Mouse (Mus musculus) heart, adult 2 months (tissue): ENCODE measurements around the gene Rab6b. TPM values are rescaled to one million over a fixed set of nuclear protein-coding genes. Genes with fewer than 3 reads are reported as not detected.

Source experiments
- DNase-seq, 2 experiments: peaks; one replicate each; pipeline ENCODE4 v3.0.0; 2021
- H3K27ac ChIP-seq: fragments of 200-600 bp; 2 replicates; pipeline ENCODE4 v1.8.1; 2022
- H3K27me3 ChIP-seq: fragments of 200-500 bp; 2 replicates; pipeline ENCODE4 v1.6.1; 2012; ENCODE audit warnings: mild to moderate bottlenecking, low read length, inconsistent platforms, mixed read lengths; ENCODE audit not compliant: control insufficient read depth, insufficient read depth
- H3K36me3 ChIP-seq: fragments of 200-500 bp; 2 replicates; pipeline ENCODE4 v1.6.1; 2012; ENCODE audit warnings: low read length, inconsistent platforms; ENCODE audit not compliant: control insufficient read depth, insufficient read depth
- H3K4me1 ChIP-seq: fragments of 200-500 bp; 2 replicates; pipeline ENCODE4 v1.6.1; 2011; ENCODE audit warnings: low read length; ENCODE audit not compliant: control insufficient read depth, insufficient read depth
- H3K4me3 ChIP-seq: fragments of 200-600 bp; 2 replicates; pipeline ENCODE4 v1.8.1; 2022
- H3K79me2 ChIP-seq: fragments of 200-500 bp; replicated peaks from 2 replicates; pipeline ENCODE4 v1.6.1; 2012; ENCODE audit warnings: mild to moderate bottlenecking, inconsistent platforms, low read length, moderate library complexity, mixed read lengths; ENCODE audit not compliant: control insufficient read depth, insufficient read depth
- H3K9ac ChIP-seq: fragments of 200-500 bp; 2 replicates; pipeline ENCODE4 v1.6.1; 2012; ENCODE audit warnings: low read depth, mild to moderate bottlenecking, control low read depth, inconsistent platforms, low read length, mixed read lengths
- CTCF ChIP-seq: fragments of 200-600 bp; IDR thresholded peaks from 2 replicates; pipeline ENCODE4 v1.8.1; 2022; ENCODE audit warnings: antibody characterized with exemption, mild to moderate bottlenecking, moderate library complexity
- EP300 ChIP-seq: fragments of 200-500 bp; IDR thresholded peaks from 2 replicates; pipeline ENCODE4 v1.6.1; 2011; ENCODE audit warnings: low read depth, low read length, control low read depth; ENCODE audit not compliant: insufficient read depth
- POLR2A ChIP-seq: fragments of 200-500 bp; IDR thresholded peaks from 2 replicates; pipeline ENCODE4 v1.6.1; 2011; ENCODE audit warnings: mild to moderate bottlenecking, low read depth, low read length, control low read depth; ENCODE audit not compliant: insufficient read depth
- WGBS: fragments of 180-500 bp; shearing (Covaris S2); methylation state at CpG from one replicate; pipeline ENCODE4 v1.1.7; 2018; 5-methylcytosine and 5-hydroxymethylcytosine counted together
- intact Hi-C: fragments of 180-260 bp; cut with DNase I; formaldehyde crosslinking; loops from one replicate; pipeline ENCODE4 v1.15.1; 2025
- polyA plus RNA-seq: library from polyadenylated mRNA; depleted of rRNA; stranded (reverse); fragments of >200 nt; gene quantifications from 2 replicates; pipeline ENCODE4 v1.2.3, GENCODE M21; 2012
- total RNA-seq, 2 experiments: library from RNA; stranded (reverse); gene quantifications; 2 replicates each; pipeline ENCODE4 v1.2.3; 2021

Gene Rab6b
- total and polyA plus RNA-seq, 3 experiments: 0.76 to 1.6 (median 1.4) TPM

DNA sequence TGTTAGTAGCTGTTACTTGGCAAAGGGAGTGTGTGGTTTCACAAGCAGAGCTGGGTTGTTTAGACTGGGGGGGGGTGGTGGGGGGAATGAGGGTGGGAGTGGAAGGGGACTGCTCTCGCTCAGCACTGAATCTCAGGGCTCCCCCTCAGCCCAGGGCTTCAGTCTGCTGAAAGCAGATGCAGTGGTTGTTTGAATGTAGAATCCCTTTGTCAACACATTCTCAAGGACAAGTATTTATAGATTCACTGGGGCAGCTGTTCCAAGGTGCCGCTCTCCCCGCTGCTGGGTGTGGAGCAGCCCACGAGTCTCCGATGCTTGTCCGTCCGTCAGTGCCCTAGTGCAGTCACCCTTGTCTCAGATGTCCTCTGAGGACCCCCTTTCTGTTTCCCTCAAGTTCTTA is 29.7 kb downstream of the Rab6b start:
- H3K4me3 ChIP-seq: no peak overlapping the region
- no peak overlapping the region for H3K9ac ChIP-seq
- H3K27me3 ChIP-seq: no peaks in the 10 kb centered on the region
- no peaks in the 10 kb centered on the region for H3K79me2 ChIP-seq
- DNase-seq: no peak
- no peak overlapping the region for H3K27ac ChIP-seq
- peaks cover 2% of the 10 kb centered on the region; the same call in 1 of the 2 replicates for H3K4me1 ChIP-seq
- TF ChIP-seq CTCF (no peak), EP300 (no peak), POLR2A (no peak)
- WGBS: 77% methylated on average over 7 of the region's 7 CpGs
- no peaks in the 10 kb centered on the region for H3K36me3 ChIP-seq
- intact Hi-C loops: no loop called here

DNA sequence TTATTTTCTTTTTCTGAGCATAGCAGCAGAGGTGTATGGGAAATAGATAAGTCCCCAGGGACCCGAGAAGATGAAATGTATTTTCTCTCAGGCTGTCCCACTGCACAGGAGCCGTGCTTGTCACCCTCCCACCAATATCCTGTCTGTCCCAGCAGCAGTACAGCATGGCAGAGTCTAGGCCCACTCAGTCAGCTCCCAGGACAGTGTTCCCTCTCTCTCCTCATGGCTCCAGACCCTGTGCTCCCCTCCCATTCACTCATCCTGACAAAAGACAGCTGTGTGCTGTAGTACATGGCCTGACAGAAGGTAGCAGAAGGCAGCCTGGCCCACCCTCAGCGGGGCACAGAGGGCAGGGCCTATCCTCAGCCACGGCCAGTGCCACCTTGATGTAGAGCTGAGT is 32.3 kb downstream of the Rab6b start:
- H3K27me3 ChIP-seq: no peaks in the 10 kb centered on the region
- 51% methylated on average over 4 of the region's 4 CpGs for WGBS
- no peak overlapping the region for H3K27ac ChIP-seq
- H3K4me3 ChIP-seq: no peak overlapping the region
- TF ChIP-seq CTCF: no peak
- no peak for TF ChIP-seq EP300
- TF ChIP-seq POLR2A: no peak
- DNase-seq: no peak
- peaks cover 2% of the 10 kb centered on the region; the same call in 1 of the 2 replicates for H3K4me1 ChIP-seq
- H3K79me2 ChIP-seq: no peaks in the 10 kb centered on the region
- no peak overlapping the region for H3K9ac ChIP-seq
- H3K36me3 ChIP-seq: no peaks in the 10 kb centered on the region
- intact Hi-C loops: no loop called here

DNA sequence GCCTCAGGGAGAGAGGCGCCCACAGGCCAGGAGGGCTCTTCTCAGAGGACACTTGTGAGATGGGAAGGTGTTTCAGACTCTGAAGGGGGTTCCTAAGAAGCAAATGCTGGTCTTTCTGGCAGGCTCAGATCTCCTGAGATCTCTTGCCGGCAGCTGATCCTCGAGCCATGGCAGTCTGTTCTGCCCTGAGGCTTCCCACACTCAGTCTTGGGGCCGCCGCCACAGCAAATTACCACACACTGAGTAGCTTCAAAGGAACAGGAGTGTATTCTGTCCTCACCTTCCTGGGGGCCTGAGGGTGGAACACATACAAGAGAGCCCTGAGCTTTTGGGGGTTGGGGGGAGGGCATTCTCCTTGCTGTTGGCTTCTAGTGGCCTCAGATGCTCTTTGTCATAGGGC is 33.8 kb downstream of the Rab6b start:
- no peak overlapping the region for H3K9ac ChIP-seq
- no peak for DNase-seq
- WGBS: 83% methylated on average over 5 of the region's 5 CpGs
- H3K36me3 ChIP-seq: no peaks in the 10 kb centered on the region
- H3K79me2 ChIP-seq: no peaks in the 10 kb centered on the region
- no peak for TF ChIP-seq CTCF
- TF ChIP-seq POLR2A: no peak
- TF ChIP-seq EP300: no peak
- H3K4me1 ChIP-seq: no peaks in the 10 kb centered on the region
- H3K27me3 ChIP-seq: no peaks in the 10 kb centered on the region
- intact Hi-C loops: no loop called here
- H3K27ac ChIP-seq: no peak overlapping the region
- no peak overlapping the region for H3K4me3 ChIP-seq

DNA sequence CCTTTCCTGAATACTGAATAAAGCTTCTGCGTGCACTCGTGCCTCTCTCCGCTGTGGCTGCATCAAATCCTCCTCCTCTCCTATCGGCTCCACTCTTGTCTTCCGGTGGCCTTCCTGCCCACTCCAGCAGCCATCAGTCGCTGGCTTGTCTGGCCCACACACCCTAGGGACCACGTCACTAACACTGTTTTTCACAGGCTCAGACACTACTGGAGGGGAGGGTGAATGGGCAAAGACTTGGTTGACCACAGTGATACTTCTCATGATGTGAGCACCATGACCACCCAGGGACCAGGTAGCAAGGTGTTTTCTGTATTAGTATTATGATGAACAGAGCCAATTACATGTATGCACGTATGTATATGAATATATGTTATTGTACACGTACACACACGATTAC is 34.7 kb downstream of the Rab6b start:
- H3K27me3 ChIP-seq: no peaks in the 10 kb centered on the region
- TF ChIP-seq CTCF (no peak), EP300 (no peak), POLR2A (no peak)
- no peak overlapping the region for H3K27ac ChIP-seq
- H3K4me3 ChIP-seq: no peak overlapping the region
- no peaks in the 10 kb centered on the region for H3K4me1 ChIP-seq
- intact Hi-C loops: no loop called here
- H3K79me2 ChIP-seq: no peaks in the 10 kb centered on the region
- no peaks in the 10 kb centered on the region for H3K36me3 ChIP-seq
- H3K9ac ChIP-seq: no peak overlapping the region
- no peak for DNase-seq
- WGBS: 75% methylated on average over 10 of the region's 10 CpGs

DNA sequence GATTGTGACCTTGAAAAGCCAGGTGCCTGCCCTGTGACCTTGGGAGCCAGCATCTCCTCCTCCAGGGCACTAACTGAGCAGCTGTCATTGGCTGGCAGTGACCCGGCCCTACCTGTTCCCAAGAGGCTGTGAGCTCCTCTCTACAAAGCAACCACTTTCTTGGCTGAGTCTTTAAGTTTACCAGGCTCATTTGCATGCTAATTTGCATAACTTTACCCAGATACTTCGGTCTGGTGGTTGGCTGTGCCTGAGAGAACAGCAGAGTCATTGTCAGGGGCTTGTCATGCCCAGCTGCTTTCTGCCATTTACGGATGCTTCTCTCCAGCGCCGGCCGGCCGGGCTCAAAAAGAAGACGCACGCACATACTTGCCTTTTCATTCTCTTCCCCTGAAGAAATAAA is 35.1 kb downstream of the Rab6b start:
- H3K27ac ChIP-seq: no peak overlapping the region
- H3K4me3 ChIP-seq: no peak overlapping the region
- H3K27me3 ChIP-seq: no peaks in the 10 kb centered on the region
- no peaks in the 10 kb centered on the region for H3K79me2 ChIP-seq
- no peak for DNase-seq
- TF ChIP-seq POLR2A (no peak), EP300 (no peak), CTCF (no peak)
- WGBS: 70% methylated on average over 9 of the region's 9 CpGs
- H3K36me3 ChIP-seq: no peaks in the 10 kb centered on the region
- no peak overlapping the region for H3K9ac ChIP-seq
- H3K4me1 ChIP-seq: no peaks in the 10 kb centered on the region
- intact Hi-C loops: no loop called here

DNA sequence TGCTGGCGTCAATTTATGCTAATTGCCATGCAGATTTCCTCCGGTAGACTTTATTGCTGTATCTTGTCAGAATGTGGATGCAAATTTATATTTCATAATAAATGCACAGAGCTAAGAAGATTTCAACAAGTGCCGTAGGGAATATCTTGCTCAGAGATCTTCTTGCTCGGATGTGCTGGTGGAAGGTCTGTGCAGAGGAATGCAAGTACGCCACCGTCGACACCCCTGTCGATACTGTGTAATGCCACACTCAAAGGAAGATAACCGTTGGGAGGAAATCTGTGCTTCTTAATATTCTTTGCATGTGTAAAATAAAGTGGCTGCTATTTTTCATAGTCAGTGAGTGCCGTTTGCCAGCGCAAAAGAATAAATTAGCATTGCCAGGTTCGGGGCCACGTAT is 35.5 kb downstream of the Rab6b start:
- intact Hi-C loops: no loop called here
- DNase-seq: no peak

More for the DNA sequence above, 35.5 kb downstream of the Rab6b start:
- no peak overlapping the region for H3K27ac ChIP-seq
- no peaks in the 10 kb centered on the region for H3K79me2 ChIP-seq
- H3K4me1 ChIP-seq: no peaks in the 10 kb centered on the region
- TF ChIP-seq POLR2A (no peak), EP300 (no peak), CTCF (no peak)
- 72% methylated on average over 13 of the region's 13 CpGs for WGBS
- no peak overlapping the region for H3K4me3 ChIP-seq
- no peak overlapping the region for H3K9ac ChIP-seq
- no peaks in the 10 kb centered on the region for H3K36me3 ChIP-seq
- no peaks in the 10 kb centered on the region for H3K27me3 ChIP-seq
